Mouse (Mus musculus): ENCODE data around the gene Ddx24.

The Ddx24 gene

DNA sequence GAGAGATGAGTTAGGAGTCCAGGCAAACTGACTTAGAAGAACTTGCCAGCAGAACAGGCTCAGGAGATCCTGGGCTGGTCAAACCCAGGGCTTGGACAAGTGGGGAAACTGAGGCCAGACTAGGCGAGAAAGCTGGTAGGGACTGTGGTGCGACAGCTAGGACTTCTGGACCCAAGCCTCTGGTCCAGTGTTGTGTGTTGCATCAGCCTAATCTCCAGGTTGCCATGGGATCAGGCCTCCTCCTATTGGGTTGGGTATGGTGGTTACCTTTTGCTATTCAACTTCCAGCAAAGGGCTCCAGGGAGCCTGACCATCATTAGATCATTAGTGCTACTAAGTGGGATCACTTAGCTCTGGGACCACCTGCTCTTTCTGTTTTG is 36.3 kb downstream of the Ddx24 start:
- DNase-seq: no peak

DNA sequence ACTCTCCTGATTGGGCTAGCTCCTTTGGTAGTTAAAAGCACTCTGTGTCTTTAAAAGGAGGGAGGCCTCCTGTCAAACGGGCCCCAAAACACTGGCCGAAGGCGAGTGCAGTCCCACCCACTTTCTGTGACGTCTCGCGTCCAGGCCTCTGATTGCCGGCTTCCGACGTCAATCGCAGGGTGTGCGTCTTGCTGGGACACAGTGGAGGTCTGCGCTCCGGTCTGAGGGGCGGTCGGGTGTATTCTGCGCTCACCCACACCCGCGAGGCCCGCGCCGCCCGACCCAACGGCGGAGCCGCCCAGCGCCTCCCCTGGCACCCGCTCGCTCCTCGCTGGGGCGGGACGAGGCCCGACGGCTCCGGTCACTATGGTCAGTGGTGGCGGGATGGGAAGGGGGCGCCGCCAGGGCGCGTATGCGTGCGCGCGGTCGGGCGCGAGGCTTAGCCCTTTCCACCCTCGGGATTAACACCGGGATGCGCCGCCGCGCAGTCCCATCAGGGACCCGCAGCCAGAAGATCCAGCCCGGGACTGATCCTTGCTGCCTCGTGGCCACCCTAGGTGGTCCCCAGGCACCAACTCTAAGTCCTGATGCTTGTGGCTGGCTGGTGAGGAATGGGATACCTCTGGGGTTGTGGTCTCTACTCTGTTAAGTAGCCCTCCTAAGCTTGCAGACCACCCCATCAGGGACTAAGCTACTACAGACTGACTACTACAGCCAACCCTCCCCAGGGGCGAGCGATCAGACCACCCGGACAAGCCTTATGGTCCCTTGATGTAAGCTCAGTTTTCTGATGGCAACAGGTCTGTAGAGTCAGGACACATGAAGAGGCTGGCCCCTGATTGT is 36.9 kb downstream of the Ddx24 start, which contains the start of gene Otub2:
TSS of gene Otub2 (plus strand) at position 178 of the 843 bp plus-strand sequence.
- DNase-seq: peak; percentile 99

DNA sequence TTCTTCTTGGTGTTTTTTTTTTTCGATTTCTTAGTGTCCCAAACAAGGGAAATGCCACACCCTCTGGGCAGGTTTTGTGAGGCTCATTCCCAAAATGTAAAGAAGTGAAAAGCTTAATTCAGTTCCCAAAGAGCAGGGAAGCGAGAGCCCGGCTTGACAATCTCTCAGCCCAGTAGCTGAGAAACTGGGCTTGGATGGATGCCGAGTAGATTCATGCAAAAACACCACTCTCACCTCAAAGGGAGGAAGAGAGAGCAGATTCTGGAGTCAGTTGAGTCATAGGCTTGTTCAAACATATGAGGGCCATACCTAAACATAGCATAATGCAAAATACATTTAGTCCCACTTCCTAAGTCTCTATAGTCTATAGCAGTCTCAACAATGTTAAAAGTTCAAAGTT is 45.4 kb downstream of the Ddx24 start:
- no peak for DNase-seq

DNA sequence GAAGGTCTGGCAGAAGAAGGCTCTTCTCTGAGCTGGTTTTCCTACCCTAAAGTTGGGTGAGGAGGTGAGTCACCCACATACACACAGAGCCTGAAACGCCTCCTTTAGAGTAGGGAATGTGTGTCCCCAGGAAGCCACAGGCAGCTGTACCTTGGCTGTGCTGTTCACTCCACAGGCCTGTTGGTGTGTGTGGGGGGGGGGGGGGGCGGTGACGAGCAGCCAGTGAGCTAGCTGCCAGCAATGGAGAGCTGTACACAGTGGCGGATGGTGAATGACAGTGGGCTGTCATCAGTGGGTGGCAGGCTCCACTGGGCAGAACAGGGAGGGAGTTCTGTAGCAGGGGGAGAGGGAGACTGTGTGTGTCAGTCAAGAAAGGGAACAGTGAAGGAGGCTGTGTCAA is 48.9 kb downstream of the Ddx24 start:
- DNase-seq: no peak

DNA sequence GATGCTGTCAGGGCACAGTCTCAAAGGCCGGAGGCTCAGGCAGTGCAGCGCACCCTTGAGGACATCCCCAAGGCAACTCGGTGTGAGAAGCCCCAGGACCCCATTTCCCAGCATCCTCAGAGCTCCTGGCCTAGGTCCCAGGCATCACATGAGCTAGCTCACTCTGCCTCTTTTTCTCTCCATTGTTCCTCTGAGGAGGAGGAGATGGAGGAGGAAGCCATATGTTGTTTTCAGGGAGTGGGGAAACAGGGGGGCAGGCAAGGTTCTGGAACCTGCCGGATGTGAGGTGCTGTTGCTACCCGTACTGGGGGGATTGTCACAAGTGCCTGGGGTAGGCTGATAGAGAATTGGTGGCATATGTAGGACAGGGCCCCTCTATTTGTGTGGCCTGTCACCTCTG is 49.5 kb downstream of the Ddx24 start:
- DNase-seq: no peak

DNA sequence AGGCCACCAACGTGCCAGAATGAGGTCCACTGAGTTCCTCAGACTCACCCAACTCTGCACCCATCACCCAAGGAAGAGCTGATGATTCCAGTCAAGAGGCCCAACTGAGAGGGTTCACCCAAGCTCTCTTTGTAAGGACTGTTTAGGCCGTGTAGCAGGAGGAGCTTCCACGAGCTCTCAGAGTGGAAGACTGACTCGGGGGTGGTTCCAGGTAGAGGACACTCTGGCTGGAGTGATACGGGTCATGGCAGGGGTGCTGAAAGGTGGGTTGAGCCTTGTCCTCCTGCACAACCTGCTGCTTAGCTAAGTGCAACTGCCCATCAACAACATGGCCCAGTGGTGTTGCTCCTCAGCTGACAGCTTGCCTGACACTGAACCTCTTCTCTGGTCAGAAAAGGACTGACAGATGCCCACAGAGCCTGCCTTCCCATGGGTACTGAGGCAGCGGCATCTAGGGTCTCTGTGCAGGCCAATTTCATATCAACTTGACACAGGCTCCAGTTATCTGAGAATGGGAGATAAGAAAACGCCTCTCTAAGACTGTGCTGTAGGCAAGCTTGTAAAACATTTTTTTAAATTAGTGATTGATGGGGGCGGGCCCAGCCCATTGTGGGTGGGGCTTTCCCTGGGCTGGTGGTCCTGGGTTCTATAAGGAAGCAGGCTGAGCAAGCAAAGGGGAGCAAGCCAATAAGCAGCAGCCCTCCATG is 51.9 kb downstream of the Ddx24 start:
- no peak for DNase-seq

DNA sequence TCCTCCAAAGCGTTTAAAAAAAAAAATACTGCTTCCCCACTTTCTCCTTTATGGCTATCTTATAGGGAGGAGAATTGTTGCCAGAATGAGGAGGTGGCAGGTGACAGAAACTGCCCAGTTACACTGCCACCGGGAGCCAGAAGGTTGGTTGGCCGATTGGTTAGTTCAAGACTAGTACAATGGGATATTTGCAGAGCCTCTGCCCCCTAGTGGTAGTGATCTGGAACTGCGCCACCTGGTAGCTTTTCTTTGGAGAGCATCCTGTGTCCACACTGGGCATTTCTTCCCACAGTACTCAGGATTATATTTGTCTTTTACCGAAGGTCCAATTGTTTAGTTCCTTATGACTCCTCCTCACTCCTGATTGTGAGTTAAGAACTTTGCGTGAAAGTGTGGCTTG is 53.9 kb downstream of the Ddx24 start:
- peak; percentile 75 for DNase-seq

DNA sequence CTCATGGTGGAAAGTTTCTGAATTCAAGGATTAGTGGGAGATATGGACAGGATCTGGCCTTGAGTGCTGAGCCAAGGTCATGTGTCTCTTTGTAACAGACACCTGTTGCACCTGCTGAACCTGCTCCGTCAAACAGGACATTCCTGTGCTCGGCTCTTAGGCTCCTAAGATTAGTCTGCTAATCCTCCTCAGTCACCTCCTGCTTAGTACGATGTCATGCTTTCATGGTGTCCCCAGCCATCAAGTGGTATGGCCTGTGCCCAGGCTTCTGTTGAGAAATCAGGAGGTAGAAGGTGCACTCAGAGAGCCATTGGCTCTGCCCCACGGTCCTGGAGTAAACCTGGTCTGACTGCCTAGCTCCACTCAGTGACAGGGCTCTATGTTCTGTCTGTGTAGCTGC is 54.8 kb downstream of the Ddx24 start:
- no peak for DNase-seq

DNA sequence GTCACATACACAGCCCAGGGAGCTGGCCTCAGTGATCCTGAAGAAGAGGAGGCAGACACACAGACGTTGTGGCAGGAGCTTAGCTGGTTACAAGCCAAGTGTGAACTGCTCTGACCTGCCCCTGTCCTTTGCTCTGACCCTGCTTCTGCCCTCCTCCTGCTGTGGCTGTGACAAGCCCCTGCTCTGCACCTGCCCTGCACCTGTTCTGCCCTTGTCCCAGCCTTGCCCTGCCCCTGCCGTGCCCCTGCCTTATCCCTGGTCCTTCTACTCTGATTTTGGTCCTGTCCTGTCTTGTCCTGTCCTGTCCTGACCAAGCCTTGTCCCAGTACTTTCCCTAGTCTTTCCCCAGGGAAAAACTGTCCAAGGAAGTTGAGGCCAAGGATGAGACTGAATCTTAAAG is 56.9 kb downstream of the Ddx24 start:
- no peak for DNase-seq

DNA sequence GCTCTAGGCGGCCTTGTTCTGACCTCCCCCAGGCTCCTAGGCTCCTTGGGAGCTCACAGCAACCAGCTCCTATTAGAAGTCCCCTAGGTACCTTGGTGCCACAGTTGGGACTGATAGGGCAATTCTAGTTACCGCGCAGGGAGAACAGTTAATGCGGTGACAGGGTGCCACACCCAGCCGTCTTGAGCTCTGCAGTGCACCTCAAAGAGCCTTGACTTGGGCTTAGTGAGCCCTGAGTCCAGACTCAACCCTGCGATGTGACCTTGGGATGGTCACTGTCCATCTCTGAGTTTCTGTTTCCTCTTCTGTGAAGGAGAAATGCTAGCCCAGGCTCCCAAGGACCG is 57.3 kb downstream of the Ddx24 start:
- no peak for DNase-seq

DNA sequence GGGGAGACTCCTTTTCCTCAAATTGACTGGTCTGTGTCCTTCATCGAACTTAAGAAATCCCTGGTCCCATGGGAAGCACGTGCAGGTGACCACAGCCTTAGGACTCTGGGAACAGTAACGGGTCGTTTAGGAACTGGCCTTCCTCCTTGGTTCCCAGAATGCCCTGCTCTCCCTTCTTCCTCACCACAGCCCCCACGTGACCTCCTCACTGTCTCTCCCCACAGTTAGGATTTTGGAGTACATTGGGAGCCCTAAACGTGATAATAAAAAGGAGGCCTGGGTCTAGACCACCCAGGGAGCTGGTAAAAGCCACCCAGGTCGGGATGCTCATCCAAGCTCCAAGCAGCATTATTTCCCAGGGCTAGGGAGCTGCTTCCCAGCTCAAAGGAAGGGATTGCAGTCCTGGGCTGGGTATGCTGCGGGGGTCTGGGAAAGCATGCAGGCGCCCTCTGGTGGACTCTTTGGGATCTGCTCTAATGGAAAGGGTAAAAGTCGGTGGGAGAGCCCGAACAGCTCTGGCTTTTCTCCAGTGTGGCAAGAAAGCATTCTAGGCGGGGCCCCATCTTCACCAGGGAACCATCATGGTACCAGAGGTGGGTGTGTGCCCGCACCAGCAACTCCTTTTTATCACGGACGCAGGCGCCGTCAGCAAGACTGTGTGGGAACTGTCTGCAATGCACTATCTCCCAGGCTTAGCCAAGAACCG is 57.9 kb downstream of the Ddx24 start:
- peak; percentile 82 for DNase-seq

DNA sequence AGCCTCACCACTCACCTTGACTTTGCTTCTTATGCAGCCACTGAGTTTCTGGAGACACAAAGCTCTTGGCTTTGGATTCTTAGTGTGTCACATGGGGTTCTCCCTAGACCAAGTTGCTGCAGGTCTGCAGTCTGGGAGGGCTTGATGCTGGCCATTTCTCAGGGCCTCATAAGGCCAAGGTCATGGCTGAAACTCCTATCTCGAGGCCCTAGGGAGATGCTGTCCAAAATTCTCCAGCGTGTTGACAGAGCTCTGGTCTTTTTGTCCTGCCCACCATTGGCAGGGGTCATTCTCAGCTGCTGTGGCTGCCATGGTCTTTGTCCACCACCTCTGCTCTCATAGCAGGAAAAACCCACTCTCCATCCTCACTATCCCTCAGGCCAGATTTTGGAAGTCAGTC is 58.5 kb downstream of the Ddx24 start:
- no peak for DNase-seq

DNA sequence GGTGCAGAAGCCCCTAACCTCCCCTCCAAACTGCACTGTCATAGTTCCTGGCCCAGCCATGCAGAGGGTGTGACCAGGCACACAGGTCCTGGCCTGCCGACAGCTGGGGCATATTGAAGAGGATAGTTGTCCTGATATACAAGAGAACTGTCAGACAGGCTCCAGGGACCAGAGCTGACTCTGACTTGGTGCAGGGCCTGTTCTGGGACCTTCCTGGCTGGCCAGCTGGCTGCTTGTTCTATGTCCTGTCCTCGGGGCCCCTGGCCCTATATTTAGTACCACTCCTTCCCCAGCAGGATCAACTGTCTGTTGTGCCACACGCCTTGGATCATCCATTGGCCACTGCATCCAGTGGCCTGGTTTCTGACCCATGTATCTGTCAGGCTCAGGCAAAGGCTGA is 63.3 kb downstream of the Ddx24 start:
- DNase-seq: no peak

DNA sequence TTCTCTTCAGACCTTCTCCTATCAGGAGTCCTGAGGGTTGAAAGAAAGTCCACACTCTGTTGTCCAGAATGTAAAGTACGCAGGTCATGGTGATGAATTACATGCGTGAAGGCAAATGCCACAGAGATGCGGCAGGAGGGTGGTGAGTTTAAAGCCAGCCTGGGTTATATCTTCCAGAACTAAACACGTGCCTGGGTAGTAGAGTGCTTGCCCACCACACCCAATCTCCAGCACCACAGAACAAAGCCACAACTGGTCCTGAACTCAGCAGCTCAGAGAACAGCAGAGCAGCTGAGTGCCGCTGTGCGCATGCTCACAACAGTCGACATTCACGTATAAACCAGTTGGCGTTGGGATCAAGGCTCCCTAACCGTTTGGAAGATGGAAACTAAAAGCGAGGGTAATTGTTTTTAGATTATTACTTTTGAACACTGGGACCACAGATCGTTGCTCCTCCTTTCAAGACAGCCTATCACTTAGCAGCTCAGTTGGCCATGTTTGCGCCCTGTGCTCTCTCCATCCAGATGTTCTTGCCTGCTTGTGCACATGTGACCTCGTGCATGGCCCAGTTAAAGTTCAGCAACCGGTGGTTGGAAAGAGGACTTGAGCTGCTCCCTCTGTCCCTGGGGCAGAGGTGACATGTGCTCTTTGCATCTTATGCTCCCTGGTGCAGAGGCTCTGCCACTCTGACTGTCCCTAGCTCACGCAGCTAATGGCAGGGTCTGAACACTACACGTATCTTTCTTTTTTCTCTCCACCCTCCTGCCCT is 63.9 kb downstream of the Ddx24 start:
- no peak for DNase-seq

DNA sequence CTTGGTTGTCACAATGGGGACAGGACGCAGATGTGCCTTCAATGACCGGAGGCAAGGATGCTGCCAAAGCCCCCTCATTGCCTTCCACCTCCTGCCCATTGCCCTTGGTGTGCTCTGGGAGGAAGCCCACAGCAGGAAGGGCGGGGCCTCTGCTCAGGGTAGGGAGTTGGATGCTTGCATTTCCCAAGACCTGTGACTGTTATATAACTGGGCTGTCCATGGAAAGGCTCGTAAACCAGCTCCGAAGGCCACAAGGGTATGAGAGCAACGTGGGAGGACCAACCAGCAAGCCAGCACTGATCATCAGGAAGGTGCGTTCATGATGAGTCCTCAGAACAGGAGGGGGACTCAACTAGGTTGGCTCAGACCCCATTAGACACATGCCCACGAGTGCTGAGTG is 64.8 kb downstream of the Ddx24 start:
- DNase-seq: no peak

DNA sequence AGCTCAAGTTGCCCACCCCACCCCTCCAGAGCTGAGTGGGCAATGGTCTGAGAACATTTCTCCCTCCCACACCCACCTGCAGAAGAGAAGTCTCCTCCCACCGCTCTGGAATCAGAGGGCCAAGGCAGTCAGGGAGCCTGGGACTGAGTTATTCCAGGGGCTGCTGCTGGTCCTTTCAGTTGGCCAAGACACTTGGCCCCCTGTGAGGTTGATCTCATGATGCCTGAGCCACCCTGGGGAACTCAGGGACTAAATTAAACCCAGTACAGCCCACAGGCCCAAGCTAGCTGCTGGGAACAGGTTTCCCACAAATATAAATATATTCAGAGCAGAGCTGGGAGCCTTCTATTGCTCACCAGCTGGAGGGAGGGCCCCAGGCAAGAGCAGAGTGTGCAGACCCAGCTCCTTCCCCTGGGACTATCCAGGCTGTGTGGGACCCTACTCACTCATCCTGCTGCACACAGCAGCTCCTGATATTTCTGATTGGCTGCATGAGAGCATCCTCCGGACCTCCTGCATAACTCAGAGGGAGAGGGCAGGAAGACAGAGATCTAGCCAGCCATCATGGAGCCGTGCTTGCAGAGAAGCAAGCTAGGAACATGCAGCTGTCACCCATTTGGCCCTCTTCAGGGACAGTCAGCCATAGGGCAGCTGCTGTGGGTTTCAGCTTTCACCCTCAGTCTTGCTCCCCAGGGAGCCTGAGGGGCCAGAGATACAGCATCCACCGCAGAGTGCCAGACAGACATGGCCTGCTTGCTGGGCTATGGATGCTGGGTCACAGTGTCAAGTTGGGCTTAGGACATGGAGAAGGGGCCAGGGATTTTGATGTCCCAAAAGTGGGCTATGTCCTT is 66.5 kb downstream of the Ddx24 start:
- no peak for DNase-seq

DNA sequence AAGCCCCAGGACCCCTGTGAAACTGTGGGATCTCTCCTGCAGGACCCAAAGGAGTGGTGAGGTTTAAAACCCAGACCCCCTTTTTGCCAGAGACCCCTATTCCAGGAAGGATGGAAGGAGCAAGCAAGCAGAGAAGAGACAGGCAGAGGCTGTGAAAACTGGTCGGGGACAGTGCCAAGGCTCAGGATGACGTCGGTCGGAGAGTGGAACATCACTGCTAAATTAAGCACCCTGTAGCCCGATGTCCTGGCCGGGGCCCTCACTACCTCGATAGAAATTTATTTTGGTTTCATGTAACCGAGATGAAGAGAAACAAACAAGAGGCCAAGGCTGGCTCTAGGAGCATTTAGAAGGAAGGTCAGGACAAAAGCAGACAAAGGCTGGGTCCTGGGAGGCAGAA is 67.4 kb downstream of the Ddx24 start:
- DNase-seq: no peak
